Mouse (Mus musculus): ENCODE data around the gene Cop1. TPM values are rescaled to one million over a fixed set of nuclear protein-coding genes. Genes with fewer than 3 reads are reported as not detected.
A peak's percentile ranks its signal among the peaks of the same experiment; 100 is the strongest.

The Cop1 gene
- 100 to 1,000 TPM; 120 to 136 TPM for total RNA-seq (2021)
- long read RNA-seq, experiment 1, full-length matches to known transcripts: 48 of 123 reads
- long read RNA-seq, experiment 1, partial matches to known transcripts: 4 of 123 reads
- long read RNA-seq, experiment 1, other reads (novel, unspliced or antisense): 71 of 123 reads
- long read RNA-seq, experiment 2, full-length matches to known transcripts: 27 of 59 reads
- long read RNA-seq, experiment 2, partial matches to known transcripts: 1 of 59 reads
- long read RNA-seq, experiment 2, other reads (novel, unspliced or antisense): 31 of 59 reads

DNA sequence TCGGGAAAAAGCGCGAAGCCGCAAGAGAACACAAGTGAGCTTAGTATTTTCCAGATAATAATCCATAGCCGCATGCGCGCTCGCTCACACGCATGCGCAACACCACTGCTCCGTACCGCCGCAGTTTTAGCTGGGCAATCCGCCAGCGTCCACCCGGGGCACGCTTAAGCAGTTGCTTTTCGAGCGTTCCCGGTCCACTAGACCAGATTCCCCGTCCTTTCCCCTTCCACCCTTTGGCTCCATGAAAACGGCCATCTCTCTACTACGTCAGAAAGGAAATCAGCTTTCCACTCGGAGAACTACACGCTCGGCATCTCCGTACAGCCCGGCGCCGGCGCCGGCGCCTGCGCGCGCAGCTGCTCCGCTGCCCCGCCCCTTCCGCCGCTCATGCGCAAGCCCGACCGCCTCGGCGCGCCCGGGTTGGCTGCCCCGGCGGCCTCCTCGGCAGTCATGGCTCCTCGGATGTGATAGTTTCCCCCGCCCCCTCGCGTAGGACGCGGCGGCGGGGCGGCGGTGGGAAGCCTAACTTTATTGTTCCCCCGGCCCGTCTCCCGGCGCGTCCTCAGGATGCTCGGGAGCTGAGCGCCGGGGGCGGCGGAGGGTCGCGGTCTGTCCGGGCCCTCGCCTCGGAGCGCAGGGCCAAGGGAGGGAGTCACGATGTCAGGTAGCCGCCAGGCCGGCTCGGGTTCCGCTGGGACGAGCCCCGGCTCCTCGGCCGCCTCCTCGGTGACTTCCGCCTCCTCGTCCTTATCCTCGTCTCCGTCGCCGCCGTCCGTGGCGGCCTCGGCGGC, at the start of gene Cop1:
Gene Cop1, plus strand, starts transcription at position 540 of the 791 bp plus-strand sequence.
- peak; percentile 96 for DNase-seq

- peak; percentile 61 for DNase-seq
Observed at GRCm38 (mm10) chr1:159186741-159187140, 45.4 kb upstream of the Cop1 start.

DNA sequence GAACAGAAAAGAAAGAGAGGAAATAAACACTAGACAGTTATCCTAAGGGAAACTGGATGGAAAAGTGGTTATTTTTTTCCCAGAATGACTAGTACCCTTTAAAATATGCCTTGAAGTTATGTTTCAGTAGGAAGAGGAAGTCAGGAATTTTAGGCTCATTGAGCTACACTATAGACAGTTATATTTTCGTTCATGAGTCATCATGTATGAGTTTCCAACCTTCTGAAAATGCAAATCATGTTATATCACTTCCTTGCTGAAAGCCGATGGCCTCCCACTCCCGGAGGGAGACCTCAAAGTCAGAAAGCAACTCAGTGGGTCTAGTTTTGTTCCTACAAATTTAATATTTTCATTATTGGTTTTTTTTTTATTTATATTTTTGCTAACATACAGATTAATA, 33.5 kb upstream of the Cop1 start:
- no peak for DNase-seq

DNA sequence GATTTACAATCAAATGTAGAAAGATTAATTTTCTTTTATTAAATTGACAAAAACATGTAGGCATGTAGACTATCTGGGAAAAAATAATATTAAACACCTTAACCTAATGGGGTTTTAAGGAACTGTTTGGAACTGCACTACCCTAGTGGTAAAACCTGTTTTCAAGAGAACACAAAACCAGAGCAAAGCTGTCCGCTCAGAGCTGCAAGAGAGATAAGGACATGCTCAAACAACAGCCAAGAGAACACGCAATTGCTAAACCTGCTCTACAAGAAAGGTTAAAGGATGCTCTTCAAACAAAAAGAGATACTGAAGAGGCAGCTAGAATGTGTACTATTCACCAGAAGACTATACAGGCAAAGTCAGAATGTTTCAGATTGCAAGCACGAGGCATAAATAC, 32.5 kb upstream of the Cop1 start:
- no peak for DNase-seq

- DNase-seq: no peak
Observed at GRCm38 (mm10) chr1:159201220-159201619, 30.9 kb upstream of the Cop1 start.

- no peak for DNase-seq
Observed at GRCm38 (mm10) chr1:159211711-159212110, 20.4 kb upstream of the Cop1 start.

- no peak for DNase-seq
Observed at GRCm38 (mm10) chr1:159217437-159217836, 14.7 kb upstream of the Cop1 start.

DNA sequence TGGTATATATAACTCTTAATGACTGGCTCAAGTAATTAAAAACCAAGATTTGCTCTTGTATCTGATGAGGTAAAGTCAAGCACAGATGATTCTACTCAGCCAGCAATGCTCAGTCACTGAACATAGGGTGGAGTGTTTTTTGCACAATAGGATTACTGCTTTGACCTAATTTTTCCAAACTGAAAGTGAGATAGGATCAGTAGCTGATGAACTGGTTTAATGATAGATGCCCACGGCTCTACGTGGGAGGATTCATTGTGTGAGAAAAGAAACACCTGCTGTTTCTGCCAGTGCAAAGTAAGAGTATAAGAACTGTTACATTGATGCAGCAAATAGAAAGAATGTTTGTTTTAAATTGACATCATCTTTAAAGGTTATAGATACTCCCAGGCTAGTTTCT, 10.1 kb upstream of the Cop1 start:
- no peak for DNase-seq

DNA sequence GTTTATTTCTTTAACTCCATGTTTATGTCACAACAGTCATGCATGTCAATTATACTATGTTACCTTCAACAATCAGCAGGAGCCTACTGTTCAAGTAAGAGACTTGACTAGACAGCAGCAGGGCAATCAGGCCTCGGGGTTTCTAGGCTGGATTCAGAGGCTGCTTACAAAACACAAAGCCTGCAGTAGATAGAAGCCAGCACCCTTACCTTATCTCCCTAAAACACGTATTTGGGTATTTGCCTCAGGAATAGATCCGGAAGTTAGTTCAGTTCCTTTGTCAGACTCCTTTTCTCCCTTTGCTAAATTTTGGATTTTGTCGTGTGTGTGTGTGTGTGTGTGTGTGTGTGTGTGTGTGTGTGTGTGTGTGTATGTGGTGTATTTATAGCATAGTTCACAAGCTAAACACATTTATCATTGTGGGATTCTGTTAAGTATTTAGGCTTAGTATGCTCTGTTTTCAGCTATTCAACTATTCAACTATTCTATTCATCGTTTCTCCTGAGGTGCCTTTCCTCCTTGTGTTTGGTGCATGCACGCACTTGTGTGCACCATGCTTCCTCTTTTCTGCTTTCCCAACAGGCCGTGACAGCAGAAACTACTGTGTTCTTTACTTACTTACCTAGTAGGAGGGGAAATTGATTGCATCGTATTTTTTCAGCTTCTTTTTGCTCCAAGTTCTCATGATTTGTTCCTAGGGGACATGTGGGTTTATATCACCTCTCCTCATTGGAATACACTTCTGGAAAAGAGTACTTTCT, 6.9 kb upstream of the Cop1 start:
- no peak for DNase-seq

- peak; percentile 42 for DNase-seq
Observed at GRCm38 (mm10) chr1:159232572-159233261, 597 bp downstream of the Cop1 start.

DNA sequence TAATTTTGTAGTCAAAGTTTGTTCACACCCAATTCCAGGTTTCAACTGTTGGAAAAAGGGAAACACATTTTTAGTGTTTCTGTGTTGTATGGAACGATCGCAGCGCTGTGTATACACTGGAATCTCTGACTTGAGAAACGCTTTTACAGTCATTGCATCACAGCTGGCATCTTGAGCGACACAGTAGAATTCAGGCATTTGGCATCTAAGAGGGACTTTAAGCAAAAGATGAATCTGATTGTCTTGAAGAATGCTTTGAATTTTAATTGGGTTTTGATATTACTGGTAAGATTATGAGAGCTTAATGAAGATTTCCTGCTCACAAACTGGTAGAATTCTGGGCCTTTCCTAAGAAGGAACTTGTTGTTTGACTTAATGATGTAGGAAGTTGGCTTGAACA, 1.3 kb downstream of the Cop1 start:
- peak; percentile 13 for DNase-seq

DNA sequence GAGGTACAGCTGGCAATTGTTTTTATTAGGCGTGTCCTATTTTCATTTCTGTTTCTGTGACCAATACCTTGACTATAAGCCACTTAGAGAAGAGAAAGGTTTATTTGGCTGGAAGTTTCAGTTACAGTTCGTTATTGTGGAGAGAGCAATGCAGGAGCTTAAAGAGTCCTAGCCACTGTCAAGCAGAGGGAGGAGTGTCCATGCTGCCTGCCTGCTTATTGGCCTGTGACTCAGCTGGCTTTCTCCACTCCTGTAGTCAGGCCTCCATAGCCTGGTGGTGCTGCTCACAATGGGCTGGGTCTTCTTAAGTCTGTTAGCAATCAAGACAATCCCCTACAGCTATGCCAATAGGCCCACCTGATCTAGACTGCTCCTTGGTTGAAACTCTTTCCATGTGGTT, 2.4 kb downstream of the Cop1 start:
- DNase-seq: peak; percentile 13

DNA sequence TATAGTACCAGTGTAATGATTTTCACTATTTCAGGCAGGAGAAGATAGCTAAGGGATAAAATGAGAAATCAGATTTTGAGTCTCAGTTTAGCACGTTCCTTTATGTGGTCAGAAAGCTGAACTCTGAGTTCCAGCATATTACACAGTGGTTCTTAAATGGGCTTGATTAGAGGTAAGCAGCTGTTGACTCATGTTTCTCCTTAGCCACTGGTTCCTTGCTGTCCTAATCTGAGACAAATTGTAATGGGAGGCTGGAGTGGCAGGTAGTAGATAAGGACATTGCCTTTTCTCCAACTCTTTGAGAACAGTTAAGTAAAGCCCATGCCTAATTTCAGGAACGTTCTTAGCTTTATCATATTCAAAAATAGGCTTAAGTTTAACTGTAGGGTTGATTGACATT, 3.6 kb downstream of the Cop1 start:
- DNase-seq: no peak

DNA sequence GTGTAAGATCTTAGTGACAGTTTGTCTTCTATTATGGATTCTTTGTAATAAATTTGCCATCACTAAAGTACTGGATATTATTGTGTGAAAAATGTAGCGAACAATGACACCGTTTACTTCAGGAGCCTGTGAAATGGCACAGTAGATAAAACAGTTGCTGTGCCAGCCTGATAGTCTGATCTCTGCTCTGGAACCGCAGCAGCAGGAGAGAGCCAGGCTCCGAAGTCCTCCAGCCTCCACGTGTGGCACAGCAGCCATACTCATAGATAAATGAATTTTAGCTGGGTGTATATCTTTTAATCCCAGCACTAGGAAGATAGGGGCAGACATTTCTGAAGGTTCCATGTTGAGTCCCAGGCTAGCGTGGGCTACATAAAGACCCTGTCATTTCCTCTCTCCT, 6.0 kb downstream of the Cop1 start:
- DNase-seq: no peak

DNA sequence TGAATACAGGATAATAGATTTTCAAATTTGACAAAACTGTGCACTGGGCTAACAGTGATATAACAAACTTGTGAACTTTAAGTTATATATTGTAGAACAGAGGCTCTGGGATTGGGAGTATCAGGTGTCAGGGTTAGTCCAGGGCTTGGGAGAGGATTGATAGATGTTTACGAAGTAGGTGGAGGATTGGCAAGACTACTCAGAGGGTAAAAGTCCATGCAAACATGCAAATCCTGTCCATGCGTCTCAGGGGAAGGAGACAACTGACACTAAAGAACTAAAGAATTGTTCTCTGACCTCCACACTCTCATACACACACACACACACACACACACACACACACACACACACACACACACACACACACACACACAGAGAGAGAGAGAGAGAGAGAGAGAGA, 18.2 kb downstream of the Cop1 start:
- no peak for DNase-seq

GRCm38 (mm10) chr1:159253078-159253477, 21.0 kb downstream of the Cop1 start:
- no peak for DNase-seq

DNA sequence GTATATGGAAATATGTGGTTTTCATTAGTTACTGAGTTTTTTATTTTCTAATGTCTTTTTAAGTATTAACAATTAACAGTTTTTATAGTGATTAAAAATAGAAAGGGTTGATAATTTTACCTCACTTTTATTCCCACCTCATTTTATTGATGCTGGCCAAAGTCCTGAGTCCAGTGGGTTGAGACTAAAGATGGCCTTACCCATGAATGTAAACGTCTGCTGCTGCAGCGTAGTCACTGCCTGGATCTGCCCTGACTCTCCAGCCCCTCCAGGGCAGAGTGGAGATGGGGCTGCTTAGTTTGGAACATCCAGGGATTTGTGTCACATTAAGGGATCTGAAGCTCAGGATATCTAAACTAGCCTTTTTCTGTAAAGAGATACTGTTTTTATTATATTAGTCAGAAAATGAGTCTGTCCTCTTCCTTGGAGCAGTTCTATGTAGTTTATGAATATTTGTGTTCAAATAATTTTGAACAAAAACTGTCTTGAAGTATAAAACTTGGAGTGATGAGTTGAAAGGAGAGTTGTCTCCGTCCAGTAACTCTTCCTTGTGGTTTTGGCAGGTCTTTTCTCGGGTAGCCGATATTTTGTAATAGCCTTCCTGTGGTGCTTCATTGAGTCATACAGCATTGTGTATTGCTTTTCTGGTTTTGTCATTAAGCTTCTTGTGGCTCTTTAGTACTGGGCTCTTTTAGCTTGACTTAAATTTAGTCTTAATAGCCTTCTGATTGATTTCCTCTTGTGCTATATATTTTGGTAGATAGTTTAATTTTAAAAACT, 23.0 kb downstream of the Cop1 start:
- no peak for DNase-seq

- DNase-seq: no peak
Observed at GRCm38 (mm10) chr1:159256543-159256942, 24.4 kb downstream of the Cop1 start.

DNA sequence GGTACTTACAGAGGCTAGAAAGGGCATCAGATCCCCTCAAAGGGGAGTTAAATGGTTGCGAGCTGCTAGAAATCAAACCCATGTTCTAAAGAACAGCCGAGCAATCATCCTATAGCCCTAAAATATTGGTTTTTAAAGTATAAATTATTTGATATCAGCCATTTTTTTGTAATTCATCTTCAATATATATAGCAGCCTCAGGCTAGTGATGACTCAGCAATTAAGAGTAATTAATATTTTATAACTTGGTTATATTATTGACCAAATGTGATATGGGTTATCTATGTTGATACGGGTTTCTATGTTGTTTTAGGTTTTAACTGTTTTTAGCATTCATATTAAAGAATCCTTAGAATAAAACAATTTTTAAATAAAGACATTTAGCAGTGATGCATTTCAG, 31.7 kb downstream of the Cop1 start:
- no peak for DNase-seq

DNA sequence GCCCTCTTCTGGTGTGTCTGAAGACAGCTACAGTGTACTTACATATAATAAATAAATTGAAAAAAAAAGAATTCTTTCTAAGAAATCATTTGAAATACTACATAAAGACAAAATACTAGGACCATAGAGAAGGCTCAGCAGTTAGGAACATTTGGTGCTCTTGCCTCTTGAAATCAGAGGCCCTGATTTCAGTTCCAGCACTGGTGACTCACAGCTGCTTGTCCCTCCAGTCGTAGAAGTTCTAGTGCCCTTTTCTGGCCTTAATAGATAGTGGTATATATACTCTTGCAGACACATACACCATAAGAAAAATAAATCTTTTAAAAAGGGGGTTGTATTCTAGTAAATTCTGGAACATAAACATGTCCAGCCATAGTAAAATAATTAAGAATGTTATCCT, 48.0 kb downstream of the Cop1 start:
- peak; percentile 15 for DNase-seq

GRCm38 (mm10) chr1:159281861-159282260, 49.7 kb downstream of the Cop1 start:
- peak; percentile 67 for DNase-seq

- no peak for DNase-seq
Observed at GRCm38 (mm10) chr1:159286833-159287232, 54.7 kb downstream of the Cop1 start.

Measured in adrenal gland, postnatal 10 days (tissue).